Mouse (Mus musculus) kidney, adult 2 months (tissue): ENCODE measurements at regions not wholly inside any gene's neighbourhood (a gene's known extent, or its start where the extent isn't known, plus 50 kb on each side); places are given as distances from the start of the nearest gene placed in this dataset.

Experiments used
- CTCF ChIP-seq: fragments of 200-500 bp; conservative IDR thresholded peaks from 2 replicates; pipeline ENCODE4 v1.5.1; 2011; ENCODE audit warnings: low read depth, mild to moderate bottlenecking, control low read depth, low read length, moderate library complexity, mixed read lengths; ENCODE audit not compliant: insufficient read depth, insufficient read length
- POLR2A ChIP-seq: fragments of 200-500 bp; IDR thresholded peaks from one replicate; pipeline ENCODE4 v1.6.1; 2011; ENCODE audit warnings: low read depth, low read length, control low read depth

GRCm38 (mm10) chr11:32956993-32957392, 132.6 kb upstream of the Smim23 start:
- TF ChIP-seq CTCF (peak; percentile 60), POLR2A (no peak)
